Mouse (Mus musculus) liver, embryonic 14.5 days (tissue): ENCODE data around the gene Stxbp5l. TPM values are rescaled to one million over a fixed set of nuclear protein-coding genes. Genes with fewer than 3 reads are reported as not detected.

Experiments used
- ATAC-seq: fragments of 200-750 bp; cut with Nextera tagmentation; 2 replicates; pipeline ENCODE4 v1.8.0; 2017; ENCODE audit warnings: moderate number of reproducible peaks, mild to moderate bottlenecking, moderate library complexity; ENCODE audit not compliant: insufficient read depth
- DNase-seq, 3 experiments: peaks; one replicate each; pipeline ENCODE4 v3.0.0-alpha.2; 2012 to 2013; ENCODE audit warnings: low read depth in 3 of 3, low spot score in 3 of 3
- H3K27ac ChIP-seq: fragments of 300-500 bp; sonication (generic); 2 replicates; pipeline ENCODE4 v1.5.1; 2014; ENCODE audit warnings: moderate library complexity, mild to moderate bottlenecking, control low read depth, inconsistent platforms
- H3K27me3 ChIP-seq: fragments of 300-500 bp; sonication (generic); 2 replicates; pipeline ENCODE4 v1.6.1; 2014; ENCODE audit warnings: mild to moderate bottlenecking, low read length, moderate library complexity; ENCODE audit not compliant: control insufficient read depth, insufficient read depth
- H3K36me3 ChIP-seq: fragments of 300-500 bp; sonication (generic); replicated peaks from 2 replicates; pipeline ENCODE4 v1.6.1; 2014; ENCODE audit warnings: low read depth; ENCODE audit not compliant: control insufficient read depth, insufficient read depth
- H3K4me1 ChIP-seq, 2 experiments: fragments of 200-500 bp in 1 of 2; fragments of 300-500 bp in 1 of 2; sonication (generic) in 1 of 2; replicated peaks; 2 replicates each; pipeline ENCODE4 v1.6.1; 2012 to 2014; ENCODE audit warnings: antibody characterized with exemption in 1 of 2, inconsistent platforms in 1 of 2, low read length in 1 of 2; ENCODE audit not compliant: control insufficient read depth in 2 of 2, insufficient read depth in 2 of 2
- H3K4me2 ChIP-seq: fragments of 300-500 bp; sonication (generic); 2 replicates; pipeline ENCODE4 v1.6.1; 2014; ENCODE audit warnings: low read depth, mild to moderate bottlenecking, control low read depth, moderate library complexity
- H3K4me3 ChIP-seq, 2 experiments: fragments of 200-500 bp in 1 of 2; fragments of 300-500 bp in 1 of 2; sonication (generic) in 1 of 2; 2 replicates each; pipeline ENCODE4 v1.5.1; 2012 to 2014; ENCODE audit warnings: low read depth in 2 of 2, low read length in 2 of 2, mild to moderate bottlenecking in 2 of 2, control low read depth in 1 of 2, inconsistent platforms in 1 of 2, moderate library complexity in 1 of 2; ENCODE audit not compliant: insufficient read depth in 1 of 2
- H3K9ac ChIP-seq: fragments of 300-500 bp; sonication (generic); replicated peaks from 2 replicates; pipeline ENCODE4 v1.6.1; 2014; ENCODE audit warnings: mild to moderate bottlenecking, control low read depth, moderate library complexity
- H3K9me3 ChIP-seq: fragments of 300-500 bp; sonication (generic); 2 replicates; pipeline ENCODE4 v1.6.1; 2016; ENCODE audit warnings: low read length, mixed read lengths; ENCODE audit not compliant: control insufficient read depth
- CTCF ChIP-seq: IDR thresholded peaks from 2 replicates; pipeline ENCODE4 v1.5.1; 2016; ENCODE audit warnings: antibody characterized with exemption, low read depth, control low read depth
- EP300 ChIP-seq: IDR thresholded peaks from 2 replicates; pipeline ENCODE4 v1.6.1; 2016; ENCODE audit warnings: antibody characterized with exemption, low read depth
- WGBS: fragments of 180-500 bp; shearing (Covaris S2); extraction: QIAGEN DNeasy Blood & Tissue Kit; methylation state at CpG from one replicate; pipeline ENCODE4 v1.1.7; 2014; ENCODE audit not compliant: insufficient replicate concordance; 5-methylcytosine and 5-hydroxymethylcytosine counted together
- polyA plus RNA-seq, 2 experiments: library from polyadenylated mRNA; depleted of rRNA in 1 of 2; stranded (reverse) in 1 of 2; unstranded in 1 of 2; fragments of >200 nt; fragmentation: Nextera tagmentation in 1 of 2; extraction: Ambion mirVana in 1 of 2; gene quantifications; 2 replicates each; pipeline versions ENCODE4 v1.2.1 to v1.2.3; 2012 to 2014

Gene Stxbp5l
- polyA plus RNA-seq, 2 experiments = not detected

DNA sequence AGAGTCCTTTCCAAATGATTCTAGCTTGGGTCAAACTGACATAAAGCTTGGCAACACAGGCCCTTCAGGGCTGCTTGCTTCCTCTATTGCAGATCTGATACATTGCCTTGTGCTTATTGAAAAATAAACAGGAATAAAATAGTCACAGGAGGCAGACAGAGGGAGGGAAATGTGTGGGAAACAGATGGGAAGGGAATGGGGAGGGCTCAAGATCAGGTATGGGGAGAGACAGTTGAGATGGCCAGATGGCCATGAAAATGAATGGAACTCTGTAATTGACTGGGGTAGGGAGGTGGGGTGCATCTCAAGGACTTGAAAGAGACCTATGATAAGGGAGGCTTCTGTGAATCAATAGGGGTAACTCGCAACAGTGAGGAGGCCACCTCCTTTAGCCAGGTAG is 80.3 kb downstream of the Stxbp5l start:
- Histone ChIP-seq H3K36me3 (no peaks in the 10 kb centered on the region), H3K27ac (no peak overlapping the region), H3K4me1 (no peaks in the 10 kb centered on the region), H3K4me3 (no peak overlapping the region), H3K27me3 (no peaks in the 10 kb centered on the region), H3K9ac (no peak overlapping the region), H3K4me2 (no peak overlapping the region), H3K9me3 (no peaks in the 10 kb centered on the region)
- WGBS = 65% methylated on average over 1 of the region's 1 CpGs
- TF ChIP-seq CTCF = no peak
- TF ChIP-seq EP300 = no peak
- no peak for ATAC-seq
- DNase-seq = no peak

DNA sequence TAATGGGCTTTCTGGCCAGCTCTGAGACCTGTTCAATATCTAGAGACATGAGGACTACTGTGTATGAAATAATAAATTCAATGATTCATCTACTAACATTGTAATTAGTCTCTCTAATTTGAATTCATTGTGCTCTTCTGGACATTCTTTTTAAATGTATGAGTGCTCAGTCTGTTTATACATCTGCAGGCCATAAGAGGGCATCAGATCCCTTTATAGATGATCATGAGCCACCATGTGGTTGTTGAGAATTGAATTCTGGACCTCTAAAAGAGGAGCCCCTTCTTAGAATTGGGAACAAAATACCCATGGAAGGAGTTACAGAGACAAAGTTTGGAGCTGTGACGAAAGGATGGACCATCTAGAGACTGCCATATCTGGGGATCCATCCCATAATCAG is 92.2 kb downstream of the Stxbp5l start:
- DNase-seq = no peak
- 33% methylated on average over 1 of the region's 1 CpGs for WGBS

GRCm38 (mm10) chr16:37280206-37280605 is 104.6 kb downstream of the Stxbp5l start:
- 30% methylated on average over 1 of the region's 1 CpGs for WGBS
- ATAC-seq = no peak
- no peak overlapping the region for H3K4me2 ChIP-seq

More for the DNA sequence above, 92.2 kb downstream of the Stxbp5l start:
- no peak overlapping the region for H3K27ac ChIP-seq
- H3K4me2 ChIP-seq = no peak overlapping the region
- H3K9ac ChIP-seq = no peak overlapping the region
- H3K9me3 ChIP-seq = no peaks in the 10 kb centered on the region
- no peaks in the 10 kb centered on the region for H3K4me1 ChIP-seq
- H3K4me3 ChIP-seq = no peak overlapping the region
- H3K36me3 ChIP-seq = no peaks in the 10 kb centered on the region
- TF ChIP-seq EP300 = no peak
- no peak for TF ChIP-seq CTCF
- ATAC-seq = no peak
- no peaks in the 10 kb centered on the region for H3K27me3 ChIP-seq

DNA sequence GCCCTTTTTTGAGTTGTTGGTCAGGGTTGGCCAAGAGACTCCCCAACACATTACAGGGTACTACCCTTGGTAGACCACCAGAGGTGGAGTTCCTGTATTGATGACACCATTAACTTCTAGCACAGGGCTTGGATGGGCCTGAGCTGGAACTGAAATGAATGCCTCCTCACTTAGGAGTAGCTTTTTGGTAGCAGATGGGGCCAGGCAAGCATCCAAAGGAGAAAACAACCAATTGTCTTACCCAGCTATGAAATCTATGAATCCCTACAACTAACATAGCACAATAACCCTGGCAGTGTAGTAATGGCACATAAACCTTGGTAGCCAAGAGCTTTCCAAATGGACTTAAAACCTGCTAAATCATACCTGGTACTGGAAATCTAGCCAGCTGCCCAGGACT is 111.1 kb downstream of the Stxbp5l start:
- H3K36me3 ChIP-seq = no peaks in the 10 kb centered on the region
- H3K4me1 ChIP-seq = no peaks in the 10 kb centered on the region
- no peak for DNase-seq
- no peaks in the 10 kb centered on the region for H3K9me3 ChIP-seq
- H3K9ac ChIP-seq = no peak overlapping the region
- H3K4me2 ChIP-seq = no peak overlapping the region
- ATAC-seq = no peak
- no peaks in the 10 kb centered on the region for H3K27me3 ChIP-seq
- H3K27ac ChIP-seq = no peak overlapping the region
- H3K4me3 ChIP-seq = no peak overlapping the region
- TF ChIP-seq EP300 = no peak
- TF ChIP-seq CTCF = no peak

More at GRCm38 (mm10) chr16:37280206-37280605, 104.6 kb downstream of the Stxbp5l start:
- H3K27ac ChIP-seq = no peak overlapping the region
- no peak overlapping the region for H3K4me3 ChIP-seq
- H3K9me3 ChIP-seq = no peaks in the 10 kb centered on the region
- no peak for TF ChIP-seq CTCF
- TF ChIP-seq EP300 = no peak
- no peaks in the 10 kb centered on the region for H3K36me3 ChIP-seq
- no peaks in the 10 kb centered on the region for H3K27me3 ChIP-seq
- H3K9ac ChIP-seq = no peak overlapping the region
- DNase-seq = no peak
- no peaks in the 10 kb centered on the region for H3K4me1 ChIP-seq

DNA sequence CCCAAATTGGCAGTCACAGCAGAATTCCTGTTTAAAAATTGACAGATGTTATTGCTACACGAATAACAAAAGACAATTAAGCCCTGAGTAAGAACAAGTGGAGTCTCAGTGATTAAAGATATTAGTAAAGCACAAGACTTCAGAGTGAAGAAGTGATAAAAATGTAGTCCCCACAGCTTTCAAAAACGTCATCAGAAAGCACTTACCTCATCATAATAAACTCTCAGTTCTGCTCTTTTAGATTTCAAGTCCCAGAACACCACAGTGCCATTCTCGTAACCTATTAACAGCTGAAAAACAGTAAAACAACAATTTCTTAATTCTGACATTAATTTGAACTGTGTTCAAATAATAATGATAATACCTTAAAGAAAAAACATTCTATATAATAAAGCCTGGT is 123.1 kb downstream of the Stxbp5l start:
- no peak for ATAC-seq
- Histone ChIP-seq H3K4me3 (no peak overlapping the region), H3K4me1 (no peaks in the 10 kb centered on the region), H3K27ac (no peak overlapping the region), H3K9ac (no peak overlapping the region), H3K36me3 (no peaks in the 10 kb centered on the region), H3K9me3 (no peaks in the 10 kb centered on the region), H3K27me3 (no peaks in the 10 kb centered on the region), H3K4me2 (no peak overlapping the region)
- WGBS = 36% methylated on average over 3 of the region's 3 CpGs
- TF ChIP-seq CTCF = no peak
- TF ChIP-seq EP300 = no peak
- DNase-seq = no peak
